Mouse (Mus musculus) liver, adult 2 months (tissue): ENCODE data around the gene Wdr82. TPM values are rescaled to one million over a fixed set of nuclear protein-coding genes. Genes with fewer than 3 reads are reported as not detected.

Experiments
- DNase-seq: peaks from one replicate; pipeline ENCODE4 v3.0.0-alpha.2; 2011; ENCODE audit warnings: low read depth, low spot score; ENCODE audit errors: extremely low read depth
- H3K27ac ChIP-seq: fragments of 200-500 bp; replicated peaks from 2 replicates; pipeline ENCODE4 v1.5.1; 2012; ENCODE audit warnings: low read depth, mild to moderate bottlenecking, control low read depth, inconsistent platforms, low read length; ENCODE audit not compliant: insufficient read depth
- H3K27me3 ChIP-seq: fragments of 200-500 bp; 2 replicates; pipeline ENCODE4 v1.6.1; 2012; ENCODE audit warnings: mild to moderate bottlenecking, moderate library complexity, low read length, inconsistent platforms; ENCODE audit not compliant: control insufficient read depth, insufficient read depth
- H3K36me3 ChIP-seq: fragments of 200-500 bp; 2 replicates; pipeline ENCODE4 v1.6.1; 2012; ENCODE audit warnings: low read length, inconsistent platforms; ENCODE audit not compliant: control insufficient read depth, insufficient read depth
- H3K4me1 ChIP-seq: fragments of 200-500 bp; 2 replicates; pipeline ENCODE4 v1.6.1; 2011; ENCODE audit warnings: low read length; ENCODE audit not compliant: control insufficient read depth, insufficient read depth
- H3K4me3 ChIP-seq: fragments of 200-500 bp; 2 replicates; pipeline ENCODE4 v1.5.1; 2011; ENCODE audit warnings: low read depth, mild to moderate bottlenecking, control low read depth, low read length, moderate library complexity; ENCODE audit not compliant: insufficient read depth
- H3K79me2 ChIP-seq: fragments of 200-500 bp; 2 replicates; pipeline ENCODE4 v1.6.1; 2012; ENCODE audit warnings: inconsistent platforms, mild to moderate bottlenecking, low read length, moderate library complexity; ENCODE audit not compliant: control insufficient read depth, insufficient read depth
- H3K9ac ChIP-seq: fragments of 200-500 bp; 2 replicates; pipeline ENCODE4 v1.6.1; 2012; ENCODE audit warnings: low read depth, mild to moderate bottlenecking, control low read depth, inconsistent platforms, low read length
- CTCF ChIP-seq: fragments of 200-500 bp; IDR thresholded peaks from 2 replicates; pipeline ENCODE4 v1.5.1; 2011; ENCODE audit warnings: low read depth, low read length, control low read depth
- POLR2A ChIP-seq: fragments of 200-500 bp; IDR thresholded peaks from 2 replicates; pipeline ENCODE4 v1.6.1; 2011; ENCODE audit warnings: low read length, control low read depth; ENCODE audit not compliant: insufficient read depth; ENCODE audit errors: extremely low read depth
- WGBS: fragments of 180-500 bp; shearing (Covaris S2); methylation state at CpG from one replicate; pipeline ENCODE4 v1.1.7; 2018; 5-methylcytosine and 5-hydroxymethylcytosine counted together
- polyA plus RNA-seq: library from polyadenylated mRNA; depleted of rRNA; stranded (reverse); fragments of >200 nt; gene quantifications from 2 replicates; pipeline ENCODE4 v1.2.3, GENCODE M21; 2012
- total RNA-seq: library from RNA; depleted of rRNA; stranded (reverse); fragments of >200 nt; gene quantifications from 2 replicates; pipeline ENCODE4 v1.2.3, GENCODE M21; 2014

Gene Wdr82
- total and polyA plus RNA-seq, 2 experiments, result 23.6 to 36.3 TPM

DNA sequence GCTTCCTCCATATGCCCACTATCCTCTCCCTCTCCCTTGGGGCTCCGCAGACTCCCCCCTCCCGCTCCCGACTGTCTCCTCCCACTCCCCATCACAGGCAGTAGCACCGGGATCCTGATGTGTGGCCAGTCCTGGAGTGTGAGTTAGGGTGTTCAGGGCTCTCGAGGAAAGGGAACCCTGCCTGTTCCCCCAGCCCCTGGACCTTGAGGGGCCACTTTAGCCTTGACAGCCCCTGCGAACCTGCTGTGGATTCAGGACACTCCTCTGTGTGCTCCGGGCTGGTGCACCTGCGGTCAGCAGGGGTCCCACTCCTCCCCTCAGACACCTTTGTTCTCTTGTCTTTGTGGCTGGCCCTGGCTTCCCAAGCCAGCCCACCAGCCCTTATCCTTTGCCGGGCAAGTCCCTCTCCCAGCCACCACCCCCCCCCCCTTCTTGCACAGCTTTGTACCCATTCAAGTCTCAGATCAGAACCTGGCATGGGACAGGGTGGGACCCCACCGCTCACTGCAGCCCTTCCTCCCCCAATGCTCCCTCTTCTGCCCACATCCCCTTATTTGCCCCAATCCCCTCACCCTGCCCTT is 22.8 kb upstream of the Wdr82 start:
- WGBS, result 11% methylated on average over 10 of the region's 10 CpGs
- Histone ChIP-seq H3K27ac (no peak overlapping the region), H3K27me3 (peaks cover 14% of the 10 kb centered on the region), H3K4me1 (no peaks in the 10 kb centered on the region), H3K79me2 (no peaks in the 10 kb centered on the region), H3K36me3 (no peaks in the 10 kb centered on the region), H3K4me3 (no peak overlapping the region), H3K9ac (no peak overlapping the region)
- DNase-seq, result no peak
- TF ChIP-seq POLR2A, result no peak

DNA sequence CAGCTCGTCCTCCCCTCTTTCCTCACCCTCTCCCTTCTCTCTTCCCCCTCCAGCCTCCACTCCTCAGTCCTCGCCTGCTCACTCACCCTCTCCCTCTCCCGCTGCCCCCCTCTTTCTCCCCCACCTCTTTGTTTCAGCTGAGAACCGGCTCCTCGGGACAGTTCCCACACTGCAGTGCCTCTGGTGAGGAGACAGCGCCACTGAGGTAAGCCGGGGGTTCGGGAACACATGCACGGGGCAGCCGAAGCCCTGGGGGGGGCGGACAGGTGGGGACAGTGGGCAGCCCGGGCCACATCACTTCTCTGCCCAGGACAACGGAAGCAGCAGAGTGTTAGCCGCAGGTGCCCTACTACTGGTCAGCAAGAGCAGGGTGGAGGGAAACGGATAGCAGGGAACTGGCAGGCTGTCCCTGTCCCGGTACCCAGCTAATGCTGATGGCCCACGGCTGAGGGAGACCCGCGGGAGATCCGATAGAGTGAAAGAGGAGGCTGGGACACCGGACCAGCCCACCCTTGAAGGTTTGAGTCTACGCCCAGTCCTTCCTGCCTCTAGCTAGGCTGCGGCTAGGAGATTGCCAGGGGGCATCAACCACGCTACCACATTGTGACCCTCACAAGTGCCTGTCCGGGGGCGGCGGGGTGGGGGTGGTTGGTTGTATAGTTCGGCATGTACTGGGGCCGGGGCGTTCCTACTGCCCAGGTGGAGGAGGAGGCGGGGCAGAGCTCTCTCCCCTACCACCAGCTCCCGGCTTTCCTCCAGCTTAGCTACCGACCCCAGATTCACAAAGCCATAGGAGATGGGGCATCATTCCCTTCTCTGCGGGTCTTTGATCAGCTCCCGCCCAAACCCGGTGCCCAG is 22.0 kb upstream of the Wdr82 start:
- 4% methylated on average over 36 of the region's 36 CpGs for WGBS
- Histone ChIP-seq H3K4me1 (no peaks in the 10 kb centered on the region), H3K9ac (no peak overlapping the region), H3K4me3 (no peak overlapping the region), H3K79me2 (no peaks in the 10 kb centered on the region), H3K27me3 (peaks cover 14% of the 10 kb centered on the region), H3K27ac (no peak overlapping the region), H3K36me3 (no peaks in the 10 kb centered on the region)
- TF ChIP-seq POLR2A (no peak), CTCF (no peak)
- no peak for DNase-seq

DNA sequence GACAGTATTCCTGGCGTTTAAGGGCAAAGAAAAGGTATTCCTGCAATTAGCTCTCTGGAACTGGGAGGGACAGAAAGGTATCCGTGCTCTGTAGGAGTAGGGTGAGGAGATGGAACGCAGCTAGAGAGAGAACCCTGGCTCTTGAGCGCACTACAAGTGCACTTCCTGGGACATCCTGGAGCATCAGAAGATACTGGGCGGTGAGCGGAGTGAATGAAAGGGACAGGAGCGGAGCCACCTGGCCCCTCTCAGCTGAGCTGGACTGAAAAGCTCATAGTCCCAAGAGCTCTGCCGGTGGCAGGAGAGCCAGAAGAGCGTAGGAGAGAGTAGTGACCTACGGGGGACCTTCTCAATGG is 21.4 kb upstream of the Wdr82 start:
- peaks cover 4% of the 10 kb centered on the region; the same call in 1 of the 2 replicates for H3K4me1 ChIP-seq
- no peak for DNase-seq
- no peak overlapping the region for H3K9ac ChIP-seq
- H3K36me3 ChIP-seq, result peaks cover 2% of the 10 kb centered on the region; the same call in 1 of the 2 replicates
- no peak overlapping the region for H3K4me3 ChIP-seq
- no peak overlapping the region for H3K27ac ChIP-seq
- TF ChIP-seq POLR2A (no peak), CTCF (no peak)
- no peaks in the 10 kb centered on the region for H3K79me2 ChIP-seq
- 27% methylated on average over 10 of the region's 10 CpGs for WGBS
- peaks cover 14% of the 10 kb centered on the region for H3K27me3 ChIP-seq

DNA sequence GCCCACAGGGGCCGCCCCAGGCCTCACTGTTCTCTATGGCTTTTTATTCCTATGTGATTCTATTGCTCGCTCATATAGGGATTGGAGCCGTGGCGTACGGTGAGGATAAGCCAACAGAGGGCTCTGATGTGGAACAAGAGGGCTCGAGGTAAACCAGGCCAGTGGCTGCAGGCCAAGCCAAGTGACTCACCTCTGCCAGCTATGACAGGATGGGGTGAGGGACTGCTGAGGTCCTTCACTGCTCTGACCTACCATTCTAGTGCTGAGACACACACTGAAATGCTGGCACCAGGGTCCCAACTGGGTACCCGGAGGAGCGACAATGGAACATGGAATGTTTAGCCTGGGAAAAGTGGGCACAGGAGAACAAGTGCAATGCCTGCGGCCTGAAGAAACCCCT is 16.6 kb upstream of the Wdr82 start:
- H3K9ac ChIP-seq, result peak overlapping the region; percentile 66; the same call in 1 of the 2 replicates
- H3K79me2 ChIP-seq, result peaks cover 13% of the 10 kb centered on the region; the same call in 1 of the 2 replicates
- H3K27ac ChIP-seq, result 0 out of 2 replicates have a peak overlapping the region, but pooled peaks have one; percentile 8
- TF ChIP-seq POLR2A (no peak), CTCF (no peak)
- no peaks in the 10 kb centered on the region for H3K27me3 ChIP-seq
- H3K36me3 ChIP-seq, result peaks cover 14% of the 10 kb centered on the region; the same call in 1 of the 2 replicates
- peaks cover 31% of the 10 kb centered on the region for H3K4me1 ChIP-seq
- WGBS, result 55% methylated on average over 9 of the region's 9 CpGs
- no peak overlapping the region for H3K4me3 ChIP-seq
- peak; percentile 63 for DNase-seq

DNA sequence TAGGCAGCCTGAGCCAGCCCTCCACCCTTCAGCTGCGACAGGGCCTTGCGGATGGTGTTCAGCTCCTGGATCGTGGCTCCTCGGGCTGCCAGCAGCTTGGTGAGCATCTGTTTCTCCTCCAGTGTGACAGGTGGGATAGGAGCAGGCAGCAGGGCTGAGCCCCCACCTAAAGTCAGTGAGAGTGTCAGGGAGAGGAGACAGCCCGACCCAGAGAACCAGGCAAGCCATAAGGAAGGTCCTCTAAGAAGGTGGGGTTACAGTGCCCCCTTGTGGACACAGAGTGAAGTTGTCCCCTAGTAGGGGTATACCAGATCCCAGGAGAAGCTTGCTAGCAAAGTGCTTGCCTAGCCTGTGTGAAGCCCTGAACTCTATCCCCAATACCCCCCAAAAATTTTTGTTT is 14.3 kb upstream of the Wdr82 start:
- peak overlapping the region; percentile 4; the same call in 1 of the 2 replicates for H3K27ac ChIP-seq
- peaks cover 37% of the 10 kb centered on the region for H3K4me1 ChIP-seq
- TF ChIP-seq CTCF, result peak; percentile 53
- no peak for TF ChIP-seq POLR2A
- DNase-seq, result peak; percentile 72
- WGBS, result 38% methylated on average over 5 of the region's 5 CpGs
- H3K9ac ChIP-seq, result peak overlapping the region; percentile 66
- peak overlapping the region; percentile 95 for H3K4me3 ChIP-seq
- peaks cover 13% of the 10 kb centered on the region; the same call in 1 of the 2 replicates for H3K79me2 ChIP-seq
- H3K36me3 ChIP-seq, result peaks cover 14% of the 10 kb centered on the region; the same call in 1 of the 2 replicates
- no peaks in the 10 kb centered on the region for H3K27me3 ChIP-seq
